Mouse (Mus musculus) liver, embryonic 14.5 days (tissue): ENCODE measurements around the gene Ambn. TPM values are rescaled to one million over a fixed set of nuclear protein-coding genes. Genes with fewer than 3 reads are reported as not detected.

Experiments
- ATAC-seq: fragments of 200-750 bp; cut with Nextera tagmentation; 2 replicates; pipeline ENCODE4 v1.8.0; 2017; ENCODE audit warnings: moderate number of reproducible peaks, mild to moderate bottlenecking, moderate library complexity; ENCODE audit not compliant: insufficient read depth
- DNase-seq, 3 experiments: peaks; one replicate each; pipeline ENCODE4 v3.0.0-alpha.2; 2012 to 2013; ENCODE audit warnings: low read depth in 3 of 3, low spot score in 3 of 3
- H3K27ac ChIP-seq: fragments of 300-500 bp; sonication (generic); 2 replicates; pipeline ENCODE4 v1.5.1; 2014; ENCODE audit warnings: moderate library complexity, mild to moderate bottlenecking, control low read depth, inconsistent platforms
- H3K27me3 ChIP-seq: fragments of 300-500 bp; sonication (generic); 2 replicates; pipeline ENCODE4 v1.6.1; 2014; ENCODE audit warnings: mild to moderate bottlenecking, low read length, moderate library complexity; ENCODE audit not compliant: control insufficient read depth, insufficient read depth
- H3K36me3 ChIP-seq: fragments of 300-500 bp; sonication (generic); replicated peaks from 2 replicates; pipeline ENCODE4 v1.6.1; 2014; ENCODE audit warnings: low read depth; ENCODE audit not compliant: control insufficient read depth, insufficient read depth
- H3K4me1 ChIP-seq, 2 experiments: fragments of 200-500 bp in 1 of 2; fragments of 300-500 bp in 1 of 2; sonication (generic) in 1 of 2; replicated peaks; 2 replicates each; pipeline ENCODE4 v1.6.1; 2012 to 2014; ENCODE audit warnings: antibody characterized with exemption in 1 of 2, inconsistent platforms in 1 of 2, low read length in 1 of 2; ENCODE audit not compliant: control insufficient read depth in 2 of 2, insufficient read depth in 2 of 2
- H3K4me2 ChIP-seq: fragments of 300-500 bp; sonication (generic); 2 replicates; pipeline ENCODE4 v1.6.1; 2014; ENCODE audit warnings: low read depth, mild to moderate bottlenecking, control low read depth, moderate library complexity
- H3K4me3 ChIP-seq, 2 experiments: fragments of 200-500 bp in 1 of 2; fragments of 300-500 bp in 1 of 2; sonication (generic) in 1 of 2; 2 replicates each; pipeline ENCODE4 v1.5.1; 2012 to 2014; ENCODE audit warnings: low read depth in 2 of 2, low read length in 2 of 2, mild to moderate bottlenecking in 2 of 2, control low read depth in 1 of 2, inconsistent platforms in 1 of 2, moderate library complexity in 1 of 2; ENCODE audit not compliant: insufficient read depth in 1 of 2
- H3K9ac ChIP-seq: fragments of 300-500 bp; sonication (generic); replicated peaks from 2 replicates; pipeline ENCODE4 v1.6.1; 2014; ENCODE audit warnings: mild to moderate bottlenecking, control low read depth, moderate library complexity
- H3K9me3 ChIP-seq: fragments of 300-500 bp; sonication (generic); 2 replicates; pipeline ENCODE4 v1.6.1; 2016; ENCODE audit warnings: low read length, mixed read lengths; ENCODE audit not compliant: control insufficient read depth
- CTCF ChIP-seq: IDR thresholded peaks from 2 replicates; pipeline ENCODE4 v1.5.1; 2016; ENCODE audit warnings: antibody characterized with exemption, low read depth, control low read depth
- EP300 ChIP-seq: IDR thresholded peaks from 2 replicates; pipeline ENCODE4 v1.6.1; 2016; ENCODE audit warnings: antibody characterized with exemption, low read depth
- WGBS: fragments of 180-500 bp; shearing (Covaris S2); extraction: QIAGEN DNeasy Blood & Tissue Kit; methylation state at CpG from one replicate; pipeline ENCODE4 v1.1.7; 2014; ENCODE audit not compliant: insufficient replicate concordance; 5-methylcytosine and 5-hydroxymethylcytosine counted together
- polyA plus RNA-seq, 2 experiments: library from polyadenylated mRNA; depleted of rRNA in 1 of 2; stranded (reverse) in 1 of 2; unstranded in 1 of 2; fragments of >200 nt; fragmentation: Nextera tagmentation in 1 of 2; extraction: Ambion mirVana in 1 of 2; gene quantifications; 2 replicates each; pipeline versions ENCODE4 v1.2.1 to v1.2.3; 2012 to 2014

Ambn gene
- polyA plus RNA-seq, 2 experiments: not detected

GRCm38 (mm10) chr5:88508555-88508954, 52.8 kb downstream of the Ambn start:
- no peak overlapping the region for H3K4me2 ChIP-seq
- H3K9me3 ChIP-seq: no peaks in the 10 kb centered on the region
- H3K9ac ChIP-seq: no peak overlapping the region
- H3K36me3 ChIP-seq: no peaks in the 10 kb centered on the region
- no peak overlapping the region for H3K27ac ChIP-seq
- no peaks in the 10 kb centered on the region for H3K27me3 ChIP-seq
- no peak for TF ChIP-seq CTCF
- no peak for TF ChIP-seq EP300
- ATAC-seq (no peak), DNase-seq (peak in 1 of 3 experiments; percentile 1)
- WGBS: 26% methylated on average over 1 of the region's 1 CpGs
- no peak overlapping the region for H3K4me3 ChIP-seq
- H3K4me1 ChIP-seq: no peaks in the 10 kb centered on the region

- H3K27ac ChIP-seq: no peak overlapping the region
- no peaks in the 10 kb centered on the region for H3K27me3 ChIP-seq
- DNase-seq (no peak), ATAC-seq (no peak)
- no peak overlapping the region for H3K4me2 ChIP-seq
- no peaks in the 10 kb centered on the region for H3K4me1 ChIP-seq
- H3K36me3 ChIP-seq: no peaks in the 10 kb centered on the region
- H3K9ac ChIP-seq: no peak overlapping the region
- no peaks in the 10 kb centered on the region for H3K9me3 ChIP-seq
- TF ChIP-seq CTCF (no peak), EP300 (no peak)
- 42% methylated on average over 1 of the region's 1 CpGs for WGBS
- no peak overlapping the region for H3K4me3 ChIP-seq
Measured at GRCm38 (mm10) chr5:88508990-88509389, 53.2 kb downstream of the Ambn start.

Other genes with a start within 250 kb of the Ambn start
- gene Gm7714, start 187.1 kb upstream of the Ambn start, polyA plus RNA-seq (2012; rRNA removed): not detected in 2 replicates
- not detected in 2 replicates for gene Gm7714, start 187.1 kb upstream of the Ambn start, polyA plus RNA-seq (2014; fragmentation: Nextera tagmentation; extraction: Ambion mirVana)
- gene Prol1, start 138.7 kb upstream of the Ambn start, polyA plus RNA-seq (2012; rRNA removed): not detected in 2 replicates
- gene Prol1, start 138.7 kb upstream of the Ambn start, polyA plus RNA-seq (2014; fragmentation: Nextera tagmentation; extraction: Ambion mirVana): not detected in 2 replicates
- gene Amtn, start 79.9 kb upstream of the Ambn start, polyA plus RNA-seq (2012; rRNA removed): 0.08 TPM in 1 of 2 replicates, not detected in the other
- not detected in 2 replicates for gene Amtn, start 79.9 kb upstream of the Ambn start, polyA plus RNA-seq (2014; fragmentation: Nextera tagmentation; extraction: Ambion mirVana)
- not detected in 2 replicates for gene Enam, start 32.0 kb downstream of the Ambn start, polyA plus RNA-seq (2012; rRNA removed)
- not detected in 2 replicates for gene Enam, start 32.0 kb downstream of the Ambn start, polyA plus RNA-seq (2014; fragmentation: Nextera tagmentation; extraction: Ambion mirVana)
- 0.11 TPM in 1 of 2 replicates, not detected in the other for gene Jchain, start 71.9 kb downstream of the Ambn start, polyA plus RNA-seq (2012; rRNA removed)
- gene Jchain, start 71.9 kb downstream of the Ambn start, polyA plus RNA-seq (2014; fragmentation: Nextera tagmentation; extraction: Ambion mirVana): not detected in 2 replicates
- 10.1 and 24.6 TPM in 2 replicates for gene Utp3, start 98.5 kb downstream of the Ambn start, polyA plus RNA-seq (2012; rRNA removed)
- 25.5 and 27.2 TPM in 2 replicates for gene Utp3, start 98.5 kb downstream of the Ambn start, polyA plus RNA-seq (2014; fragmentation: Nextera tagmentation; extraction: Ambion mirVana)
- gene Rufy3, start 109.0 kb downstream of the Ambn start, polyA plus RNA-seq (2012; rRNA removed): 2.8 and 4.1 TPM in 2 replicates
- 2.9 and 3.5 TPM in 2 replicates for gene Rufy3, start 109.0 kb downstream of the Ambn start, polyA plus RNA-seq (2014; fragmentation: Nextera tagmentation; extraction: Ambion mirVana)
- gene Grsf1, start 220.2 kb downstream of the Ambn start, polyA plus RNA-seq (2012; rRNA removed): 10.5 and 20.3 TPM in 2 replicates
- 27.5 and 31.4 TPM in 2 replicates for gene Grsf1, start 220.2 kb downstream of the Ambn start, polyA plus RNA-seq (2014; fragmentation: Nextera tagmentation; extraction: Ambion mirVana)